Mouse (Mus musculus) yolk sac, embryonic 10.5 days (tissue): ENCODE results near the gene Atp8b2.

Experiments used
- DNase-seq: peaks from one replicate; pipeline ENCODE4 v3.0.0-alpha.2; 2017; ENCODE audit warnings: low spot score

The Atp8b2 gene

DNA sequence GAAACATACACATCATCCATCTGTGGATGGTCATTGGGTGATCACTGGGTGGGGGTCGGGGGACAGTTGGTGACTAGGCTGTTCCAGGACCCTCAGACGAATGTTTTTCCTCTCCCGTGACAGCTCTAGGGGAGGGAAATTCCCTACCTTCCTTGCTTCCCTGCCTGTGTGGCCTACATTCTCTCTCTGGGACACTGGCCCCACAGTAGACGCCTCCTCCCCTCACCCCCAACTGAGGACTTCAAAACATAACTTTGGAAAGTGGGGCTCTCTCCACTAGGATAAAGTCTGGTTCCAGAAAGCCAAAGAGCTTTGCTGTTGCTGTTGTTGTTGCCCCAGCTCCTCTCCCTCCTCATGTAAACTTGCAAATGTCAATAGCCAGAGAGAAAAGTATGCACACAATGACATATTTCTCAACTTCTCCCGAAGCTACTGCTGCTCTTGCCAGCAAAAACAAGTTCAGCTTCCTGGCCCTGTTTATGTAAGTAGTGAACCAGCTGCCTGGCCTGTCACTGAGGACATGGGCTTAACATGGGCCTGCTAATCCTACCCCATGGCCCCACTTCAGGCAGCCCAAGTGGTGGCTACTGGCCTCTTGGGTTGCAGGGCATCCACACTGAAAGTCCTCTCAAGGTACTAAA is 64.3 kb downstream of the Atp8b2 start:
- DNase-seq, result no peak

DNA sequence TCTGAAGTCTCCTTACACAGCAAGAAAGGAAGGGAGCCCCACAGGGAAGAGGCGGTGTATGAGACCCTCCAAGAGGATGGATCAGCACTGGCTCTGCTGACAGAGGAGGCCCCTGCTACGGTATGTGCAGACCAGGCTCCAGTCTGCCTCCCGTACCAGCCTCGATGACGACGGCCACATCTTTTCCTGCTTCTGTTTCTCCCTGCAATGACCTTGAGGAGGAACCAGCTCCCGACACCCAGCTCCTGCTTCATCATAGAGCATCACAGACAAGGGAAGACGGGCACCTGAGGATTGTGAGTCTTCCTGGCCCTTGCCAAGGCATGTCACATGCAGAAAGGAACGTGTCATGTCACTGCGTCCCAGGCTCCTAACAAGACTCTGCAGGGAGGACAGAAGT is 65.3 kb downstream of the Atp8b2 start:
- no peak for DNase-seq

DNA sequence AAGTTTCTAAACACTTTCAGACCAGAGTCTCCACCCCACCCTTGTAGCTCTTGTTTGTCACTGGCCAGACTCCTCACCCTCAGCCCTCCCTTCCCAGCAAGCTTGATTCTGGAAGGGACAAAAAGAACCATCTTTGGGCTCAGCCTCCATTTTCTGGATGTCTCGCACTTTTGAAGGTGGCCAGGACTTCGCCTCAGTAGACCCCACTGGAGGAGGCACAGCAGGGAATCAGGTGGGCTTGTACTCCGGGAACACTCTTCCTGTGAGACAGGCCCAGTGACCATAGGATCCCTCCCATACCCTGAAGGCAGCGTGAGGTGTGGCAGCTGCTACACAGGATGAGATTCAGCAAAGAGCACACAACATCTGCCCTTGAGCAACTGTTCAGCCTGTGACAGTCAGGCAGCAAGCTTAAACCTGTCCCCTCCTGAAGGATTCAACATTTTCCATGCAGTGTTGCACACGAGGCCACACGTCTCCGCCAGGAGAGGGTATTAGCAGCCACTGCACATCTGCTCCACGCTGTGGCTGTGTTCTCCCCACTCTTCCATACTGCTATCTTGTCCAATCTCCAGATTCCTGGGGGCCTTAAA is 66.0 kb downstream of the Atp8b2 start:
- no peak for DNase-seq

- DNase-seq, result no peak
Measured at GRCm38 (mm10) chr3:89896571-89896970, 66.7 kb downstream of the Atp8b2 start.

DNA sequence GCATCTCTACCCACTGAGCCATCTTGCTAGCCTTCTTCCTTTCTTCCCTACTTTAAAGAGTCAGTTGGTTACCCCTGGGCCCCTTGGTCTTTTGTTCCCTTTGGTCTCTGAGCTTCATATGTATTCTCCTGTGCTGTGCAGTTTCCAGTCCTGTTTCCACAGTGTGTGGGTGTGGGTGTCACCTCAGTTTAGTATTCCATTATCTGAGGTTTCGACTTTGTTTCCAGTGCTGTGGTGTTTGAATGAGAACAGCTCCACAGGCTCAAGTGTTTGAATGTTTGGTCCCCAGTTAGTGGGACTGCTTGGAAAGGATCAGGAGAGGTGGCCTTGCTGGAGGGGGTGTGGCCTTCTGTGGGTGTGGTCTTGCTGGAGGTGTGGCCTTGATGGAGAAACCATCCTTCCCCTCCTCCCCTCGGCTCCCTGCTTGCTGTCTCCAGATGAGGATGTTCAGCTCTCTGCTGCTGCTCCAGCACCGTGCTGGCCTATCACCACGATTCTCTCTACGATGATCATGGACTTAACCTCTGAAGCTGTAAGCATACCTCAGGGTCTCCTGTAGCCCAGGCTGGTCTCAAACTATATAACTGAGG is 70.7 kb downstream of the Atp8b2 start:
- DNase-seq, result no peak

GRCm38 (mm10) chr3:89891696-89892095 is 71.6 kb downstream of the Atp8b2 start:
- DNase-seq, result no peak

- DNase-seq, result no peak
Measured at GRCm38 (mm10) chr3:89889841-89890430, 73.4 kb downstream of the Atp8b2 start.
